Mouse (Mus musculus): Measurements from ENCODE around the gene Myo3b. TPM values are rescaled to one million over a fixed set of nuclear protein-coding genes. Genes with fewer than 3 reads are reported as not detected.

Myo3b gene
- polyA plus RNA-seq, 1 experiment from 2014 or later, result 0.24 TPM

- TF ChIP-seq CTCF (IDR thresholded peaks at IDR 0.05; ENCODE audit: low read depth), result no peak
- H3K27ac ChIP-seq (ENCODE audit: low read depth), result no peak overlapping the region
- ATAC-seq (ENCODE audit: insufficient read depth) (no peak), DNase-seq (no peak)
- no peaks in the 10 kb centered on the region for H3K9me3 ChIP-seq (ENCODE audit: low read depth, low read length)
- H3K9ac ChIP-seq, result no peak overlapping the region
- H3K36me3 ChIP-seq (ENCODE audit: insufficient read depth), result no peaks in the 10 kb centered on the region
- no peak overlapping the region for H3K4me3 ChIP-seq (ENCODE audit: low read depth, low read length)
- H3K27me3 ChIP-seq (ENCODE audit: insufficient read depth, low read length), result no peaks in the 10 kb centered on the region
- no peaks in the 10 kb centered on the region for H3K4me1 ChIP-seq (ENCODE audit: insufficient read depth)
- 48% methylated on average over 11 of the region's 11 CpGs for WGBS
- H3K4me2 ChIP-seq, result no peak overlapping the region
These were observed 163.1 kb downstream of the Myo3b start for GRCm38 (mm10) chr2:70201796-70202555.

DNA sequence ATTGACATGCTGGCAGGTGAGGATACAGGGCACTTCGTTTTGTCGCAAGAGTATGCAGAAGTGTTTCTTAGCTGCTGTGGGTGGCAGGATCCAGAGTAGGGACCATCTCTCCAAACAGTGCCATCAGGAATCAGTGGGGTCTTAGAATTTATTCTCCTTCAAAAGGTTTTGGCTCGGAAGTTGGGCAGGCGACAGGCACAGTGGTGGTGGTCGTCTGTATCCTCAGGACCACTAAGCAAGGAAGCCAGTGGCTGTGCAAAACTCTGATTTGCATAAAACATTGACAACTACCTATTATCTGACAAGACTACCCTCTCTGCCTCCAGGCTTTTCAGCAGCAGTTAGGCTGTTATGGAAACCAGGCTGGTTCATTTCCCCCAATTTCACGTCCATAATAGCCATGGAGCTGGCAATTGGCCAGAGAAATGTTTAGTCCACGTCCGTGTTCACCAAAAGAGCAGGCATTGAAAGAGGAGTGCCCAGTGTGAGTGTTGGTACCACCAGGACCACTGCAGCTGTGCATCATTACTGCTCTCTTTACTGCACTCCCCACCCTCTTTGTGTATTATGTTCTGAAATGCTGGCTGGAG is 163.7 kb downstream of the Myo3b start:
- H3K9me3 ChIP-seq (ENCODE audit: low read depth, low read length), result no peaks in the 10 kb centered on the region
- ATAC-seq (ENCODE audit: insufficient read depth) (no peak), DNase-seq (peak; percentile 21)
- H3K4me2 ChIP-seq, result no peak overlapping the region
- no peak overlapping the region for H3K9ac ChIP-seq
- WGBS, result 40% methylated on average over 8 of the region's 8 CpGs
- H3K27me3 ChIP-seq (ENCODE audit: insufficient read depth, low read length), result no peaks in the 10 kb centered on the region
- no peak for TF ChIP-seq CTCF (IDR thresholded peaks at IDR 0.05; ENCODE audit: low read depth)
- no peak overlapping the region for H3K4me3 ChIP-seq (ENCODE audit: low read depth, low read length)
- no peaks in the 10 kb centered on the region for H3K36me3 ChIP-seq (ENCODE audit: insufficient read depth)
- no peak overlapping the region for H3K27ac ChIP-seq (ENCODE audit: low read depth)
- no peaks in the 10 kb centered on the region for H3K4me1 ChIP-seq (ENCODE audit: insufficient read depth)

- 74% methylated on average over 1 of the region's 1 CpGs for WGBS
- ATAC-seq (ENCODE audit: insufficient read depth) (no peak), DNase-seq (no peak)
- Histone ChIP-seq H3K36me3 (ENCODE audit: insufficient read depth) (no peaks in the 10 kb centered on the region), H3K4me3 (ENCODE audit: low read depth, low read length) (no peak overlapping the region), H3K9ac (no peak overlapping the region), H3K27ac (ENCODE audit: low read depth) (no peak overlapping the region), H3K27me3 (ENCODE audit: insufficient read depth, low read length) (no peaks in the 10 kb centered on the region), H3K4me2 (no peak overlapping the region), H3K4me1 (ENCODE audit: insufficient read depth) (no peaks in the 10 kb centered on the region), H3K9me3 (ENCODE audit: low read depth, low read length) (no peaks in the 10 kb centered on the region)
- no peak for TF ChIP-seq CTCF (IDR thresholded peaks at IDR 0.05; ENCODE audit: low read depth)
These were observed 169.5 kb downstream of the Myo3b start for GRCm38 (mm10) chr2:70208411-70208810.

DNA sequence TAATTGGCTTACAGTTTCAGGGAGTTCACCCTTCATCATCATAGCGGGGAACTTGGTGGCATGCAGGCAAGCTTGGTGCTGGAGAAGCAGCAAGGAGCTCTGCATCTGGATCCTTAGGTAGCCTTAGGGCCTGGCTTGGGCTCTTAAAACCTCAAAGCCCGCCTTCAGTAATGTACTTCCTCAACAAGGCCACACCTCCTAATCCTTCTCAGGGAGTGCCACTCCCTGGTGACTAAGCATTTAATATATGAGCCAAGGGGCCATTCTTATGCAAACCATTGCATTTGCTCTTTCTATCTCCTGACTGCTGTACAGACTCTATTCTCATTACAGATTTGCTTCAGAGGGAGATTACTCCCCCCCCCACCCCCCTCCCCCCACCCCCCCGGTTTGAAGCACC is 170.9 kb downstream of the Myo3b start:
- no peak for ATAC-seq (ENCODE audit: insufficient read depth)
- H3K27ac ChIP-seq (ENCODE audit: low read depth), result no peak overlapping the region
- H3K36me3 ChIP-seq (ENCODE audit: insufficient read depth), result no peaks in the 10 kb centered on the region
- DNase-seq, result no peak
- TF ChIP-seq CTCF (IDR thresholded peaks at IDR 0.05; ENCODE audit: low read depth), result no peak
- no peak overlapping the region for H3K9ac ChIP-seq
- no peaks in the 10 kb centered on the region for H3K9me3 ChIP-seq (ENCODE audit: low read depth, low read length)
- no peak overlapping the region for H3K4me2 ChIP-seq
- no peak overlapping the region for H3K4me3 ChIP-seq (ENCODE audit: low read depth, low read length)
- H3K27me3 ChIP-seq (ENCODE audit: insufficient read depth, low read length), result no peaks in the 10 kb centered on the region
- H3K4me1 ChIP-seq (ENCODE audit: insufficient read depth), result no peaks in the 10 kb centered on the region
- 83% methylated on average over 3 of the region's 3 CpGs for WGBS

DNA sequence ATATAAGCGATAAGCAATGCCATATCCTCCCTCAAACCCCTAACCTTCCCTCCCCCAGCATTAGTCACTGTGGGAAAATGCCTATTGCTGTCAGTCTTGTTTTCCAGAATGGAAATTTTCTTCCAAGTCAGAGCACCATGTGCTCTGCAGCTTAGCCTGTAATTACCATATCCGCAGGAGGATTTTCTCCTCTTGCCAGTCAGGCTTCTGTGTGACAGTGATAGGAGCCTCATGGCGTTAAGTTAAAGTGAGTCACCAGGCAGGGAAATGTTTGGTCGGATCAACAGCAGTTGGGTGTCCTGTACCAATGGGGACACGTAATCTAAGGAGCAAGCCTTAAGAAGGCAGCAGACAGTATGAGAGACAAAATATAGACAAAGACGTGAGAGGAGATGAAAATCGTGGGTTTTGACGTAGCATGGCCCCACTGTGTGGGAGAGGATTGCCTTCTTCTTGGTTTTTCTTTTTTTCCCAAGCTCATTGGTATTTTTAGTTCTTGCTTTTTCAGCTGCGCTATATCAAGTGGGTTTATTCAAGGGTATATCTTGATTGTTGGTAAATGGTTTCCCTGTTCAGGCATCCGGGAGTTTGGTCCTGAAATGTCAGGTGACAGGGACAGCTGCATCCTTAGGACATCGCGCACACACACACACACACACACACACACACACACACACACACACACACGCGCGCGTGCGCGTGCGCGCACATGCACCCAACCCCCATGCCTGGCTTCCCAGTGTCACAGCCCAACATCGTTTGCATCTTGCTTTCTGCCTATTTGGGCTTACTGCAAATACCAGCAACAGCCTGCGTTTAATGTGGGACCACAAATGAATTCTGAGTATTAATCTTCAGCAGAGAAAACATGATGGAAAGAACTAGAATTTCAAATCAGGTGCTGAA is 171.8 kb downstream of the Myo3b start:
- ATAC-seq (ENCODE audit: insufficient read depth) (no peak), DNase-seq (no peak)
- no peak overlapping the region for H3K27ac ChIP-seq (ENCODE audit: low read depth)
- no peaks in the 10 kb centered on the region for H3K4me1 ChIP-seq (ENCODE audit: insufficient read depth)
- no peak for TF ChIP-seq CTCF (IDR thresholded peaks at IDR 0.05; ENCODE audit: low read depth)
- H3K9ac ChIP-seq, result no peak overlapping the region
- H3K9me3 ChIP-seq (ENCODE audit: low read depth, low read length), result no peaks in the 10 kb centered on the region
- H3K27me3 ChIP-seq (ENCODE audit: insufficient read depth, low read length), result no peaks in the 10 kb centered on the region
- no peak overlapping the region for H3K4me3 ChIP-seq (ENCODE audit: low read depth, low read length)
- H3K36me3 ChIP-seq (ENCODE audit: insufficient read depth), result no peaks in the 10 kb centered on the region
- no peak overlapping the region for H3K4me2 ChIP-seq
- WGBS, result 78% methylated on average over 22 of the region's 22 CpGs

DNA sequence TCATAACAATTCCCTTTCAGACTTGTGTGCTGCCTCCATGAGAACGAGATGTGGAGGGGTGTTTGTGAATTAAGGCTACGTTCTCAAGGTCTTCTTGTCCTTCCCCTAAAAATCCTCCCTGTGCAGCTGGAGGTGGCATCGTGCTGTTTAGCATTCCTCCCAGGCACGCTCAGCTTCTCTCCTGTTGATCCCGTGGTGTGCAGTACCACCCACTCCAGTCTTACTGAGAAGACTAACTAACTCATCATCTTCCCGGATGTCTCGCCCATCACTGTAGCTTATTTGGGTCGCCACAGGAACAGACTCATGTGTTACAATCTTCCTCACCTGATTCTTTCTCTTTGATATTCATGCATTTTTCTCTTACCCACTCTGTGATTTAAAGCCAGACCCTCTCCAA is 175.5 kb downstream of the Myo3b start:
- WGBS, result 71% methylated on average over 8 of the region's 8 CpGs
- no peak overlapping the region for H3K4me3 ChIP-seq (ENCODE audit: low read depth, low read length)
- no peak for ATAC-seq (ENCODE audit: insufficient read depth)
- no peaks in the 10 kb centered on the region for H3K27me3 ChIP-seq (ENCODE audit: insufficient read depth, low read length)
- no peak overlapping the region for H3K4me2 ChIP-seq
- H3K9me3 ChIP-seq (ENCODE audit: low read depth, low read length), result no peaks in the 10 kb centered on the region
- no peaks in the 10 kb centered on the region for H3K4me1 ChIP-seq (ENCODE audit: insufficient read depth)
- TF ChIP-seq CTCF (IDR thresholded peaks at IDR 0.05; ENCODE audit: low read depth), result no peak
- DNase-seq, result no peak
- H3K9ac ChIP-seq, result no peak overlapping the region
- H3K27ac ChIP-seq (ENCODE audit: low read depth), result no peak overlapping the region
- H3K36me3 ChIP-seq (ENCODE audit: insufficient read depth), result no peaks in the 10 kb centered on the region

DNA sequence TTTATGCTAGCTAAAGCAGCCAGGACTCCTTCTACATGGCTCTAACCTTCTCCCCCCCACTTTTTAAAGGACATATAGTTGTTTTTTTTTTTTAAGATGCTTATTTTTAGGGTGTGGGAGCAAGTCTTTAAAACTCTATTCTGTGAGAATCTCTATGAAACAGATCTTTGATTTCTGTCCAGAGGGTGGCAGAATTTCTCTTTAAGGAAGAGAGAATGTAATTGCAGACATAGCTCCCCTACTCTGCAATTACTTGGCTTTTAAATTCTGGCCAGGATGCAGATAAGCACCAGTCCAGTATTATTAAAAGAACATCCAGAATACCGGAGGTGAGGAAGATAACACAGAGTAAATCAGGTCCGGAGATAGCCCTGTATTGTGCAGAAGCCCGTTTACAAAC is 178.9 kb downstream of the Myo3b start:
- Histone ChIP-seq H3K27ac (ENCODE audit: low read depth) (no peak overlapping the region), H3K4me3 (ENCODE audit: low read depth, low read length) (no peak overlapping the region), H3K4me2 (no peak overlapping the region), H3K4me1 (ENCODE audit: insufficient read depth) (no peaks in the 10 kb centered on the region), H3K36me3 (ENCODE audit: insufficient read depth) (no peaks in the 10 kb centered on the region), H3K9ac (no peak overlapping the region), H3K9me3 (ENCODE audit: low read depth, low read length) (no peaks in the 10 kb centered on the region), H3K27me3 (ENCODE audit: insufficient read depth, low read length) (no peaks in the 10 kb centered on the region)
- peak; percentile 50 for DNase-seq
- 67% methylated on average over 3 of the region's 3 CpGs for WGBS
- no peak for ATAC-seq (ENCODE audit: insufficient read depth)
- TF ChIP-seq CTCF (IDR thresholded peaks at IDR 0.05; ENCODE audit: low read depth), result no peak; the same call in 1 of the 2 replicates

Measured in lung, embryonic 14.5 days (tissue).